Mouse (Mus musculus) intestine, embryonic 16.5 days (tissue): ENCODE results near the gene Baiap2l1. TPM values are rescaled to one million over a fixed set of nuclear protein-coding genes. Genes with fewer than 3 reads are reported as not detected.
"Not testable (repeated sequence)": the region's sequence is repeated elsewhere in the genome, so short reads cannot be mapped to it uniquely, and the experiment has no call there.

Experiments
- ATAC-seq: fragments of 200-750 bp; cut with Nextera tagmentation; 2 replicates; pipeline ENCODE4 v1.8.0; 2017; ENCODE audit warnings: moderate TSS enrichment, moderate library complexity
- H3K27ac ChIP-seq: fragments of 300-500 bp; sonication (generic); 2 replicates; pipeline ENCODE4 v1.5.1; 2014; ENCODE audit warnings: mild to moderate bottlenecking, low read length
- H3K27me3 ChIP-seq: fragments of 300-500 bp; sonication (generic); replicated peaks from 2 replicates; pipeline ENCODE4 v1.6.1; 2014; ENCODE audit warnings: low read length, control low read depth, mixed read lengths; ENCODE audit not compliant: control insufficient read depth, insufficient read depth
- H3K36me3 ChIP-seq: fragments of 300-500 bp; sonication (generic); 2 replicates; pipeline ENCODE4 v1.6.1; 2014; ENCODE audit warnings: low read length, control low read depth; ENCODE audit not compliant: control insufficient read depth, insufficient read depth
- H3K4me1 ChIP-seq: fragments of 300-500 bp; sonication (generic); 2 replicates; pipeline ENCODE4 v1.6.1; 2014; ENCODE audit warnings: low read length, control low read depth, mixed read lengths; ENCODE audit not compliant: control insufficient read depth, insufficient read depth
- H3K4me2 ChIP-seq: fragments of 300-500 bp; sonication (generic); 2 replicates; pipeline ENCODE4 v1.6.1; 2014; ENCODE audit warnings: low read depth, low read length, control low read depth
- H3K4me3 ChIP-seq: fragments of 300-500 bp; sonication (generic); 2 replicates; pipeline ENCODE4 v1.5.1; 2014; ENCODE audit warnings: mild to moderate bottlenecking, low read length
- H3K9ac ChIP-seq: fragments of 300-500 bp; sonication (generic); 2 replicates; pipeline ENCODE4 v1.6.1; 2014; ENCODE audit warnings: low read depth, low read length
- H3K9me3 ChIP-seq: fragments of 300-500 bp; sonication (generic); 2 replicates; pipeline ENCODE4 v1.6.1; 2016; ENCODE audit warnings: low read length, control low read depth; ENCODE audit not compliant: control insufficient read depth
- WGBS: fragments of 180-500 bp; shearing (Covaris S2); extraction: QIAGEN DNeasy Blood & Tissue Kit; methylation state at CpG from one replicate; pipeline ENCODE4 v1.1.7; 2014; 5-methylcytosine and 5-hydroxymethylcytosine counted together
- polyA plus RNA-seq: library from polyadenylated mRNA; unstranded; fragments of >200 nt; fragmentation: Nextera tagmentation; extraction: Ambion mirVana; gene quantifications from 2 replicates; pipeline ENCODE4 v1.2.1, GENCODE M21; 2015

Gene Baiap2l1
- polyA plus RNA-seq, 1 experiment from 2014 or later = 32.0 TPM

GRCm38 (mm10) chr5:144358592-144358917, 643 bp upstream of the Baiap2l1 start:
- Histone ChIP-seq H3K36me3 (no peaks in the 10 kb centered on the region), H3K4me3 (peak overlapping the region; percentile 62), H3K27ac (peak overlapping the region; percentile 92), H3K4me1 (peaks cover 21% of the 10 kb centered on the region), H3K27me3 (no peaks in the 10 kb centered on the region), H3K9me3 (no peaks in the 10 kb centered on the region), H3K9ac (peak overlapping the region; percentile 79), H3K4me2 (peak overlapping the region; percentile 82)
- WGBS = 6% methylated on average over 10 of the region's 10 CpGs
- no peak for ATAC-seq

GRCm38 (mm10) chr5:144357551-144357880, 396 bp downstream of the Baiap2l1 start:
- Histone ChIP-seq H3K4me1 (peaks cover 18% of the 10 kb centered on the region), H3K4me2 (peak overlapping the region; percentile 82), H3K9ac (peak overlapping the region; percentile 79), H3K9me3 (no peaks in the 10 kb centered on the region), H3K4me3 (peak overlapping the region; percentile 62), H3K27me3 (no peaks in the 10 kb centered on the region), H3K27ac (peak overlapping the region; percentile 86), H3K36me3 (no peaks in the 10 kb centered on the region)
- WGBS = under 1% methylated on average over 27 of the region's 27 CpGs
- ATAC-seq = peak; percentile 19

GRCm38 (mm10) chr5:144356776-144357455, 996 bp downstream of the Baiap2l1 start:
- Histone ChIP-seq H3K9me3 (no peaks in the 10 kb centered on the region), H3K9ac (peak overlapping the region; percentile 79), H3K4me3 (peak overlapping the region; percentile 62), H3K4me2 (peak overlapping the region; percentile 82), H3K27ac (peak overlapping the region; percentile 86), H3K4me1 (peaks cover 19% of the 10 kb centered on the region), H3K27me3 (no peaks in the 10 kb centered on the region), H3K36me3 (no peaks in the 10 kb centered on the region)
- WGBS = 8% methylated on average over 17 of the region's 17 CpGs
- ATAC-seq = no peak

GRCm38 (mm10) chr5:144352250-144353047, 5.5 kb downstream of the Baiap2l1 start:
- H3K27ac ChIP-seq = no peak overlapping the region; the same call in 1 of the 2 replicates
- H3K36me3 ChIP-seq = no peaks in the 10 kb centered on the region
- no peaks in the 10 kb centered on the region for H3K9me3 ChIP-seq
- ATAC-seq = 0 out of 2 replicates have a peak, but pooled peaks have one; percentile 29
- no peak overlapping the region for H3K4me3 ChIP-seq
- H3K27me3 ChIP-seq = no peaks in the 10 kb centered on the region
- H3K4me1 ChIP-seq = peaks cover 4% of the 10 kb centered on the region; the same call in 1 of the 2 replicates
- no peak overlapping the region for H3K4me2 ChIP-seq
- 77% methylated on average over 9 of the region's 9 CpGs for WGBS
- H3K9ac ChIP-seq = no peak overlapping the region

- no peak overlapping the region for H3K4me3 ChIP-seq
- no peaks in the 10 kb centered on the region for H3K36me3 ChIP-seq
- peaks cover 4% of the 10 kb centered on the region; the same call in 1 of the 2 replicates for H3K4me1 ChIP-seq
- no peak overlapping the region for H3K27ac ChIP-seq
- no peaks in the 10 kb centered on the region for H3K27me3 ChIP-seq
- no peak for ATAC-seq
- no peak overlapping the region for H3K9ac ChIP-seq
- H3K4me2 ChIP-seq = no peak overlapping the region
- 24% methylated on average over 8 of the region's 8 CpGs for WGBS
- no peaks in the 10 kb centered on the region for H3K9me3 ChIP-seq
Observed at GRCm38 (mm10) chr5:144351185-144351584, 6.7 kb downstream of the Baiap2l1 start.

GRCm38 (mm10) chr5:144344592-144344991, 13.3 kb downstream of the Baiap2l1 start:
- no peak overlapping the region for H3K27ac ChIP-seq
- H3K9me3 ChIP-seq = no peaks in the 10 kb centered on the region
- H3K27me3 ChIP-seq = no peaks in the 10 kb centered on the region
- H3K4me2 ChIP-seq = no peak overlapping the region
- H3K9ac ChIP-seq = no peak overlapping the region
- WGBS = 78% methylated on average over 6 of the region's 6 CpGs
- H3K4me3 ChIP-seq = no peak overlapping the region
- ATAC-seq = no peak
- no peaks in the 10 kb centered on the region for H3K36me3 ChIP-seq
- H3K4me1 ChIP-seq = peaks cover 15% of the 10 kb centered on the region

DNA sequence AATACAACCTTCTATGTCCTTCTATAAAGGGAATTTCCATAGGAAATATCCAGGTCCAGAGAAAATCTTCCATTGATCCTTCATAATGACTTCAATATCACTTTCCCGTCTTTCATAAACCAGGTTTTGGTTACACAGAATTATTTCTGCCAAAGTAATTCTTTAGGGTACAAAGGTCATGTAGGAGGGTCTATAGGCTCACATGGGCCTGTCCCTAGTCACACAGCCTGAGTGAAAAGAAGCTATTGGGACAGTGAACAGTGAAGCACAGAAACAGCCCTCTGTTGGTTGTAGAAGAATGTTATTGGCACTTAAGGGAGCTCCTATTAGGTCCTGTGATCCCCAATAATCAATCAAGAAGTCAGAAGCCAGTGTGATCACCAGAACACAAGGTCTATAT, 16.8 kb downstream of the Baiap2l1 start:
- Histone ChIP-seq H3K9me3 (no peaks in the 10 kb centered on the region), H3K27me3 (no peaks in the 10 kb centered on the region), H3K36me3 (no peaks in the 10 kb centered on the region), H3K9ac (no peak overlapping the region), H3K4me1 (peaks cover 22% of the 10 kb centered on the region), H3K27ac (peak overlapping the region; percentile 1; the same call in 1 of the 2 replicates), H3K4me3 (no peak overlapping the region), H3K4me2 (no peak overlapping the region)
- peak; percentile 71; the same call in 1 of the 2 replicates for ATAC-seq
- WGBS = 53% methylated on average over 1 of the region's 1 CpGs

GRCm38 (mm10) chr5:144338787-144339186, 19.1 kb downstream of the Baiap2l1 start:
- ATAC-seq = peak; percentile 57
- no peaks in the 10 kb centered on the region for H3K27me3 ChIP-seq

GRCm38 (mm10) chr5:144335357-144335756, 22.6 kb downstream of the Baiap2l1 start:
- H3K4me2 ChIP-seq, H3K4me1 ChIP-seq, H3K9me3 ChIP-seq, H3K4me3 ChIP-seq, H3K36me3 ChIP-seq, H3K27ac ChIP-seq, H3K9ac ChIP-seq, ATAC-seq, H3K27me3 ChIP-seq: not testable (repeated sequence)
- WGBS = 69% methylated on average over 6 of the region's 6 CpGs

More at GRCm38 (mm10) chr5:144338787-144339186, 19.1 kb downstream of the Baiap2l1 start:
- Histone ChIP-seq H3K4me3 (no peak overlapping the region), H3K4me2 (no peak overlapping the region; the same call in 1 of the 2 replicates), H3K4me1 (peaks cover 22% of the 10 kb centered on the region), H3K27ac (peak overlapping the region; percentile 23), H3K9ac (no peak overlapping the region), H3K36me3 (no peaks in the 10 kb centered on the region), H3K9me3 (no peaks in the 10 kb centered on the region)
- 33% methylated on average over 1 of the region's 1 CpGs for WGBS
